Mouse (Mus musculus) lung, embryonic 15.5 days (tissue): ENCODE data around the gene Gramd1b. TPM values are rescaled to one million over a fixed set of nuclear protein-coding genes. Genes with fewer than 3 reads are reported as not detected.

Experiments used
- ATAC-seq: fragments of 200-750 bp; cut with Nextera tagmentation; 2 replicates; pipeline ENCODE4 v1.8.0; 2017; ENCODE audit warnings: moderate number of reproducible peaks, borderline replicate concordance; ENCODE audit not compliant: low FRiP score, low TSS enrichment; ENCODE audit errors: extremely low read depth
- H3K27ac ChIP-seq: fragments of 300-500 bp; sonication (generic); 2 replicates; pipeline ENCODE4 v1.5.1; 2015; ENCODE audit warnings: moderate library complexity, mild to moderate bottlenecking, inconsistent platforms
- H3K27me3 ChIP-seq: fragments of 300-500 bp; sonication (generic); 2 replicates; pipeline ENCODE4 v1.6.1; 2015; ENCODE audit warnings: inconsistent platforms
- H3K36me3 ChIP-seq: fragments of 300-500 bp; sonication (generic); 2 replicates; pipeline ENCODE4 v1.6.1; 2015; ENCODE audit warnings: inconsistent platforms
- H3K4me1 ChIP-seq: fragments of 300-500 bp; sonication (generic); 2 replicates; pipeline ENCODE4 v1.6.1; 2015; ENCODE audit warnings: inconsistent platforms
- H3K4me2 ChIP-seq: fragments of 300-500 bp; sonication (generic); 2 replicates; pipeline ENCODE4 v1.6.1; 2015; ENCODE audit warnings: inconsistent platforms, mild to moderate bottlenecking, moderate library complexity
- H3K4me3 ChIP-seq: fragments of 300-500 bp; sonication (generic); 2 replicates; pipeline ENCODE4 v1.5.1; 2015; ENCODE audit warnings: mild to moderate bottlenecking, inconsistent platforms
- H3K9ac ChIP-seq: fragments of 300-500 bp; sonication (generic); 2 replicates; pipeline ENCODE4 v1.6.1; 2015; ENCODE audit warnings: inconsistent platforms
- H3K9me3 ChIP-seq: fragments of 300-500 bp; sonication (generic); 2 replicates; pipeline ENCODE4 v1.6.1; 2016; ENCODE audit warnings: inconsistent platforms
- WGBS: fragments of 180-500 bp; shearing (Covaris S2); methylation state at CpG from one replicate; pipeline ENCODE4 v1.1.7; 2015; 5-methylcytosine and 5-hydroxymethylcytosine counted together
- polyA plus RNA-seq: library from polyadenylated mRNA; unstranded; fragments of >200 nt; fragmentation: Nextera tagmentation; extraction: Ambion mirVana; gene quantifications from 2 replicates; pipeline ENCODE4 v1.2.1, GENCODE M21; 2015

The Gramd1b gene
- 3.6 and 5.5 TPM in 2 replicates for polyA plus RNA-seq

GRCm38 (mm10) chr9:40531027-40531621 is at the start of gene Gramd1b:
TSS of gene Gramd1b (minus strand) at chr9:40531383.
- under 1% methylated on average over 40 of the region's 40 CpGs for WGBS
- ATAC-seq, result peak; percentile 62
- Histone ChIP-seq H3K36me3 (no peaks in the 10 kb centered on the region), H3K27me3 (peaks cover 26% of the 10 kb centered on the region), H3K4me3 (peak within 1 kb of the TSS; percentile 45), H3K9me3 (no peaks in the 10 kb centered on the region), H3K9ac (peak within 1 kb of the TSS; percentile 36; the same call in 1 of the 2 replicates), H3K4me2 (peak within 1 kb of the TSS; percentile 86), H3K27ac (no peak within 1 kb of the TSS), H3K4me1 (peaks cover 6% of the 10 kb centered on the region; the same call in 1 of the 2 replicates)

- H3K36me3 ChIP-seq, result no peaks in the 10 kb centered on the region
- no peaks in the 10 kb centered on the region for H3K9me3 ChIP-seq
- H3K4me2 ChIP-seq, result no peak overlapping the region
- ATAC-seq, result no peak
- no peak overlapping the region for H3K27ac ChIP-seq
- H3K4me3 ChIP-seq, result no peak overlapping the region
- peaks cover 17% of the 10 kb centered on the region for H3K4me1 ChIP-seq
- no peaks in the 10 kb centered on the region for H3K27me3 ChIP-seq
- no peak overlapping the region for H3K9ac ChIP-seq
- WGBS, result 48% methylated on average over 11 of the region's 11 CpGs
Measured at GRCm38 (mm10) chr9:40578726-40579625, 47.8 kb upstream of the Gramd1b start.

DNA sequence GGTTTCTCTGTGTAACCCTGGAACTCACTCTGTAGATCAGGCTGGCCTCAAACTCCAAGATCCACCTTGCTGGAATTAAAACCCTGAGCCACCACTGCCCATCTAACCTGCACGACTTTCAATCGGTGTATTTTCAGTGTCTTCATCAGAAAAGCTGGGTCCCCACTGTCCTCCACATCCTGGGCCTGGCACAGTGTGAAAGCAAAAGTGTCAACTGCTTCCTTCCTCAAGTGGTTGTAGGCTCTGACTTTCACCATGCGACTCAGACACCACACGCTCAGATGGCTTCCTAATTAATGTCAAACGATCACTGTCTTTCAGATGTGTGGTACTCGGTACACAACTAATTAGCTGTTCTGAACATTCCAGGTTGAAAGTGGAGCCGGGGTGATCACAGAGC is 45.9 kb upstream of the Gramd1b start:
- Histone ChIP-seq H3K4me2 (no peak overlapping the region), H3K4me1 (peaks cover 17% of the 10 kb centered on the region), H3K9ac (no peak overlapping the region), H3K27ac (no peak overlapping the region), H3K4me3 (no peak overlapping the region), H3K27me3 (no peaks in the 10 kb centered on the region), H3K9me3 (no peaks in the 10 kb centered on the region), H3K36me3 (no peaks in the 10 kb centered on the region)
- WGBS, result 79% methylated on average over 7 of the region's 7 CpGs
- ATAC-seq, result no peak

- Histone ChIP-seq H3K27me3 (no peaks in the 10 kb centered on the region), H3K9ac (no peak overlapping the region), H3K9me3 (no peaks in the 10 kb centered on the region), H3K36me3 (no peaks in the 10 kb centered on the region), H3K4me2 (peak overlapping the region; percentile 14; the same call in 1 of the 2 replicates), H3K27ac (peak overlapping the region; percentile 54; the same call in 1 of the 2 replicates), H3K4me3 (no peak overlapping the region), H3K4me1 (peaks cover 17% of the 10 kb centered on the region)
- WGBS, result 28% methylated on average over 14 of the region's 14 CpGs
- peak; percentile 84 for ATAC-seq
Measured at GRCm38 (mm10) chr9:40575053-40575985, 44.1 kb upstream of the Gramd1b start.

DNA sequence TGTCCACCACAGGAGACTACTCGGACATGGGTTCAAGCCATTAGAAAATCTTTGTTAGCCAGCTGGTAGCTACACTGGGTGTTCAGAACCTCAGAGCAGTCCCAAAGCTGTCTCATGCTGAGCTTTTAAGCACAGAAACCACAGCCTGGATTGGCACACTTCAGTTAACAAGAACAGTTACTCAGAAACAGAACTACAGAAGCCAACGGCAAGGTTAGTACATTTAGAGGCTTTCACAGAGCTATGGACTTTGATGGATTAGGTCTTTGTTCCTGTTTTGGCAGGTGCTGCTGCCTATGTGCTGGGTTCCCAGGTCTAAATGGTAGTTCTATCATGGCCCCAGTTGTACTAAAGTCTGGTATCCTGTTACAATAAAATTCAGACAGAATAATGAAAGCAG is 40.1 kb upstream of the Gramd1b start:
- Histone ChIP-seq H3K27me3 (no peaks in the 10 kb centered on the region), H3K27ac (no peak overlapping the region), H3K4me1 (peaks cover 17% of the 10 kb centered on the region), H3K9ac (no peak overlapping the region), H3K4me2 (no peak overlapping the region), H3K4me3 (no peak overlapping the region), H3K36me3 (no peaks in the 10 kb centered on the region), H3K9me3 (no peaks in the 10 kb centered on the region)
- ATAC-seq, result no peak
- WGBS, result 53% methylated on average over 2 of the region's 2 CpGs

- no peak overlapping the region for H3K9ac ChIP-seq
- no peak overlapping the region for H3K4me2 ChIP-seq
- 38% methylated on average over 8 of the region's 8 CpGs for WGBS
- no peaks in the 10 kb centered on the region for H3K36me3 ChIP-seq
- H3K9me3 ChIP-seq, result no peaks in the 10 kb centered on the region
- H3K4me1 ChIP-seq, result no peaks in the 10 kb centered on the region
- H3K27me3 ChIP-seq, result no peaks in the 10 kb centered on the region
- H3K27ac ChIP-seq, result peak overlapping the region; percentile 18; the same call in 1 of the 2 replicates
- ATAC-seq, result peak; percentile 87
- no peak overlapping the region for H3K4me3 ChIP-seq
Measured at GRCm38 (mm10) chr9:40568070-40568469, 36.9 kb upstream of the Gramd1b start.

- H3K27me3 ChIP-seq, result no peaks in the 10 kb centered on the region
- H3K36me3 ChIP-seq, result no peaks in the 10 kb centered on the region
- no peak overlapping the region for H3K4me3 ChIP-seq
- no peak overlapping the region for H3K9ac ChIP-seq
- ATAC-seq, result no peak
- H3K4me1 ChIP-seq, result no peaks in the 10 kb centered on the region
- no peak overlapping the region for H3K4me2 ChIP-seq
- H3K9me3 ChIP-seq, result no peaks in the 10 kb centered on the region
- no peak overlapping the region for H3K27ac ChIP-seq
Measured at GRCm38 (mm10) chr9:40563750-40564149, 32.6 kb upstream of the Gramd1b start.

DNA sequence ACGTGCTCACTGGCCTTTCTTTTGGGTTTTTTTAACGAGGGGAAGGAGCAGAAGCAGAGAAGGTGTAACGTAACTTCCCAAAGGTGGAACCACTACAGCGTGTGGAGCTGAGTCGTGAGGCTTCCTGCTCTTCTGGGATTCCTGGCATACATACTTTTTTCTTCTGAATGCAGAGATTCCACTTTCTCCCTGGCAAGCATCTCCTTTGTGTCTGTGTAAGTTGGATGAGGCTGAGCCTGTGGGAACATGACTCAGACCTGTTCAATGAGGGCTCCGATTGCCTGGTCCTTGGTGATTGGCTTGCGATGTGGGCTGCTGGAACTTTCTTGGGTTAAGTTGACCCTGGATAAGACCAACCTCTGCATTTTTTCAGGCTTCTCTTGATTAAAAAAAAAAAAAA is 28.5 kb upstream of the Gramd1b start:
- no peak overlapping the region for H3K4me3 ChIP-seq
- WGBS, result 82% methylated on average over 7 of the region's 7 CpGs
- ATAC-seq, result no peak

GRCm38 (mm10) chr9:40557796-40558195 is 26.6 kb upstream of the Gramd1b start:
- Histone ChIP-seq H3K9ac (no peak overlapping the region), H3K9me3 (no peaks in the 10 kb centered on the region), H3K4me2 (no peak overlapping the region), H3K4me1 (no peaks in the 10 kb centered on the region), H3K27ac (no peak overlapping the region), H3K27me3 (no peaks in the 10 kb centered on the region), H3K36me3 (no peaks in the 10 kb centered on the region), H3K4me3 (no peak overlapping the region)
- no peak for ATAC-seq
- WGBS, result 76% methylated on average over 5 of the region's 5 CpGs

More for the DNA sequence above, 28.5 kb upstream of the Gramd1b start:
- Histone ChIP-seq H3K27ac (no peak overlapping the region), H3K27me3 (no peaks in the 10 kb centered on the region), H3K4me2 (no peak overlapping the region), H3K36me3 (no peaks in the 10 kb centered on the region), H3K4me1 (no peaks in the 10 kb centered on the region), H3K9ac (no peak overlapping the region), H3K9me3 (no peaks in the 10 kb centered on the region)

- no peaks in the 10 kb centered on the region for H3K27me3 ChIP-seq
- no peak overlapping the region for H3K4me3 ChIP-seq
- no peak for ATAC-seq
- WGBS, result 76% methylated on average over 4 of the region's 4 CpGs
- H3K9ac ChIP-seq, result no peak overlapping the region
- no peaks in the 10 kb centered on the region for H3K36me3 ChIP-seq
- H3K27ac ChIP-seq, result no peak overlapping the region
- H3K4me1 ChIP-seq, result no peaks in the 10 kb centered on the region
- H3K9me3 ChIP-seq, result no peaks in the 10 kb centered on the region
- H3K4me2 ChIP-seq, result no peak overlapping the region
Measured at GRCm38 (mm10) chr9:40556396-40556795, 25.2 kb upstream of the Gramd1b start.

DNA sequence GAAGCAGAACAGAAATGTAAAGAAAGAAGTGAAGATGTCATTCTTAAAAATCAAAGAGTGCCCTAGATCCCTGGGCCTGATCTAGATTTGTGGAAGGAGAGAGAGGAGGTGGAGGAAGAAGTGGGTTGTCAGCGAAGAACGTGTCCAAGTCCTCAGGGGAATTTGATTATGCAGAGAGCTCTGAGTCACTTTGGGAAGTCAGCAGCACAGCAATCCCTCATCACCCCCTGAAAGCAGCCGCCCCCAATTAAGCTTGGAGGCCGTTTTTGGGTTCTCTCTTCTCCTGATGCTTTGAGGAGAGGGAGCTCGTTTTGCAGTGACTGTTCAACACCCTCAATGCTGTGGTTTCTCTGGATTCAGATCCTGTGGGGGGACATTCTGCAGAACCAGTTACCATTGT is 24.1 kb upstream of the Gramd1b start:
- Histone ChIP-seq H3K36me3 (no peaks in the 10 kb centered on the region), H3K27ac (no peak overlapping the region), H3K4me1 (no peaks in the 10 kb centered on the region), H3K9me3 (no peaks in the 10 kb centered on the region), H3K4me3 (no peak overlapping the region), H3K27me3 (no peaks in the 10 kb centered on the region), H3K4me2 (no peak overlapping the region), H3K9ac (no peak overlapping the region)
- ATAC-seq, result no peak
- 49% methylated on average over 5 of the region's 5 CpGs for WGBS
